In the genomic region with DNA sequence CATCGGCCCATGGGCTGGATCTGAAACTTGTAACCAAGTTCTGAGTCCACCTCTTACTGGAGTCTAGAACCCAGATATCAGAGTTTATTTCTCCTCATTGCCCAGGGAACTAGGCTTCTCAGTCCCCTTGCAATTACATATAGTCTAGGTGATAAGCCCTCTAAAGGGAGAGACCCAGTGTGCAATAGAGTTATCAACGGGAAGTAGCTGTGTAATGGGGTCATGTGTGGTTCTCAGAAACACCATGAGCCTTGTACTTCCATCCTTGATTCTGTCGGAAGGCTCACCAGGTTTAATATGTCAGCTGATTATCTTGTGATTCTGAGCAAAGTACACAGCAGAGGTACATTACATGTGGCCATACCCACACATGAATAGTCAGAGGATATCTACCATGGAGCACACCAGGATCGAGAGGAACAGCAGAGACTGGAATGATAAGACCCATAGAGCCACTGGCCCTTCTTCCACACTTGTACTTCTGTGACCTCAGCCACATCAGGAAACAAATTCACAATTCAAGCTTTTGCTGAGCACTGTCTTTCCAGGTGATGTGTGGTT, we compare ENCODE assay signal across 31 mouse cellular contexts. TPM values are rescaled to one million over a fixed set of nuclear protein-coding genes. Genes with fewer than 3 reads are reported as not detected.
DNase-seq lines count a peak whose midpoint lies in the region; ATAC-seq and TF ChIP-seq lines count a peak whose summit lies in the region.
"Had no signal": no experiment of that assay in that cellular context is flagged by ENCODE, and none has a peak within 500 bp of the region (broad histone marks: within the 10 kb centered on the region; RNA-seq: fewer than 3 reads in every experiment).

No protein-coding gene starts in this region.

- no peaks in the 10 kb centered on the region for H3K9me3 ChIP-seq in intestine, embryonic 14.5 days (ENCODE audit: control insufficient read depth, low read length)
- H3K9me3 ChIP-seq in intestine, embryonic 15.5 days: no peaks in the 10 kb centered on the region
- no peaks in the 10 kb centered on the region for H3K9me3 ChIP-seq in neural tube, embryonic 15.5 days (replicated peaks)
- H3K9me3 ChIP-seq in embryonic facial prominence, embryonic 10.5 days: no peaks in the 10 kb centered on the region
- no peaks in the 10 kb centered on the region for H3K9me3 ChIP-seq in stomach, postnatal 0 days (ENCODE audit: control insufficient read depth, low read length)
- H3K9me3 ChIP-seq: embryonic facial prominence, embryonic 15.5 days; hindbrain, embryonic 12.5 days had no signal

- no peak for TF ChIP-seq CTCF in stomach, postnatal 0 days (IDR thresholded peaks at IDR 0.05; ENCODE audit: low read depth)

- H3K36me3 ChIP-seq in intestine, embryonic 14.5 days (ENCODE audit: control insufficient read depth, insufficient read depth, low read length): no peaks in the 10 kb centered on the region
- no peaks in the 10 kb centered on the region for H3K36me3 ChIP-seq in intestine, embryonic 15.5 days
- no peaks in the 10 kb centered on the region for H3K36me3 ChIP-seq in neural tube, embryonic 15.5 days
- no peaks in the 10 kb centered on the region for H3K36me3 ChIP-seq in embryonic facial prominence, embryonic 10.5 days (replicated peaks)
- H3K36me3 ChIP-seq in stomach, postnatal 0 days (ENCODE audit: control insufficient read depth, insufficient read depth, low read length): no peaks in the 10 kb centered on the region
- H3K36me3 ChIP-seq: embryonic facial prominence, embryonic 15.5 days; G1E; hindbrain, embryonic 12.5 days had no signal

- DNase-seq in intestine, embryonic 14.5 days (ENCODE audit: low spot score): peak; percentile 47
- peak; percentile 7 for DNase-seq in neural tube, embryonic 10.5 days (ENCODE audit: extremely low spot score, low spot score)
- peak; percentile 2 for DNase-seq in embryonic facial prominence, embryonic 10.5 days (ENCODE audit: low spot score)
- peak; percentile 6 for DNase-seq in stomach, postnatal 0 days (ENCODE audit: low spot score)
- no peak for DNase-seq in gastrocnemius, postnatal 4 days (ENCODE audit: low spot score in 2 of 2)
- no peak for DNase-seq in left cerebral cortex, adult 11 months (ENCODE audit: low spot score)
- DNase-seq: adrenal gland, postnatal 25 days; B cell, adult 2 months; cerebellum, adult 18-20 months; cerebellum, adult 9-11 months; gastrocnemius, postnatal 14 days; heart, postnatal 10 days had no signal

- no peak for TF ChIP-seq EP300 in stomach, postnatal 0 days (optimal IDR thresholded peaks at IDR 0.05)

- no peak overlapping the region for H3K4me3 ChIP-seq in intestine, embryonic 14.5 days (ENCODE audit: low read depth, low read length)
- no peak overlapping the region for H3K4me3 ChIP-seq in intestine, embryonic 15.5 days (replicated peaks)
- no peak overlapping the region for H3K4me3 ChIP-seq in neural tube, embryonic 15.5 days (replicated peaks)
- no peak overlapping the region for H3K4me3 ChIP-seq in embryonic facial prominence, embryonic 10.5 days
- H3K4me3 ChIP-seq in stomach, postnatal 0 days (ENCODE audit: low read depth, low read length): no peak overlapping the region
- H3K4me3 ChIP-seq: embryonic facial prominence, embryonic 15.5 days; erythroblast, embryonic 14.5 days; hindbrain, embryonic 12.5 days had no signal

- ATAC-seq in intestine, embryonic 14.5 days (replicated peaks; ENCODE audit: low FRiP score, low TSS enrichment, low read depth): no peak
- ATAC-seq in intestine, embryonic 15.5 days: no peak; the same call in 1 of the 2 replicates
- ATAC-seq in neural tube, embryonic 15.5 days (ENCODE audit: low FRiP score): no peak
- no peak for ATAC-seq in stomach, postnatal 0 days (ENCODE audit: low FRiP score, low TSS enrichment)
- ATAC-seq: activated CD4-positive, CD25-positive, alpha-beta regulatory T cell, adult 4 months; CD4-positive, CD25-positive, alpha-beta regulatory T cell, adult 4 months; forebrain, embryonic 16.5 days; hindbrain, embryonic 16.5 days; inflammation-experienced regulatory T-cells, adult 6 months; Patski had no signal

- H3K27me3 ChIP-seq in intestine, embryonic 14.5 days (replicated peaks; ENCODE audit: control insufficient read depth, insufficient read depth, low read length): no peaks in the 10 kb centered on the region
- H3K27me3 ChIP-seq in intestine, embryonic 15.5 days (replicated peaks): no peaks in the 10 kb centered on the region
- no peaks in the 10 kb centered on the region for H3K27me3 ChIP-seq in neural tube, embryonic 15.5 days (replicated peaks)
- no peaks in the 10 kb centered on the region for H3K27me3 ChIP-seq in embryonic facial prominence, embryonic 10.5 days (replicated peaks; ENCODE audit: low read depth, poor library complexity, severe bottlenecking)
- no peaks in the 10 kb centered on the region for H3K27me3 ChIP-seq in stomach, postnatal 0 days (ENCODE audit: control insufficient read depth, insufficient read depth, low read length)
- H3K27me3 ChIP-seq: embryonic facial prominence, embryonic 15.5 days; hindbrain, embryonic 12.5 days; Patski had no signal

- H3K9ac ChIP-seq in intestine, embryonic 14.5 days (ENCODE audit: low read length): no peak overlapping the region
- H3K9ac ChIP-seq in intestine, embryonic 15.5 days: no peak overlapping the region
- H3K9ac ChIP-seq in neural tube, embryonic 15.5 days (replicated peaks): no peak overlapping the region
- no peak overlapping the region for H3K9ac ChIP-seq in stomach, postnatal 0 days (ENCODE audit: low read length)
- H3K9ac ChIP-seq: embryonic facial prominence, embryonic 15.5 days; hindbrain, embryonic 12.5 days had no signal

- 94% methylated on average over 4 of the region's 4 CpGs for WGBS in intestine, embryonic 14.5 days
- WGBS in intestine, embryonic 15.5 days: 83% methylated on average over 4 of the region's 4 CpGs
- 93% methylated on average over 4 of the region's 4 CpGs for WGBS in neural tube, embryonic 15.5 days
- 90% methylated on average over 4 of the region's 4 CpGs for WGBS in embryonic facial prominence, embryonic 10.5 days
- WGBS in stomach, postnatal 0 days: 88% methylated on average over 4 of the region's 4 CpGs

- no peak overlapping the region for H3K27ac ChIP-seq in intestine, embryonic 14.5 days (ENCODE audit: low read depth)
- H3K27ac ChIP-seq in intestine, embryonic 15.5 days: no peak overlapping the region
- H3K27ac ChIP-seq in neural tube, embryonic 15.5 days (replicated peaks): no peak overlapping the region
- H3K27ac ChIP-seq in embryonic facial prominence, embryonic 10.5 days (replicated peaks): no peak overlapping the region
- no peak overlapping the region for H3K27ac ChIP-seq in stomach, postnatal 0 days (replicated peaks)
- H3K27ac ChIP-seq: embryonic facial prominence, embryonic 15.5 days; hindbrain, embryonic 12.5 days had no signal

- H3K4me1 ChIP-seq in intestine, embryonic 14.5 days (replicated peaks; ENCODE audit: control insufficient read depth, insufficient read depth, low read length): no peaks in the 10 kb centered on the region
- no peaks in the 10 kb centered on the region for H3K4me1 ChIP-seq in intestine, embryonic 15.5 days (replicated peaks)
- H3K4me1 ChIP-seq in neural tube, embryonic 15.5 days: no peaks in the 10 kb centered on the region
- H3K4me1 ChIP-seq in embryonic facial prominence, embryonic 10.5 days: no peaks in the 10 kb centered on the region
- no peaks in the 10 kb centered on the region for H3K4me1 ChIP-seq in stomach, postnatal 0 days (replicated peaks; ENCODE audit: control insufficient read depth, insufficient read depth)
- H3K4me1 ChIP-seq: embryonic facial prominence, embryonic 15.5 days; hindbrain, embryonic 12.5 days had no signal

- H3K4me2 ChIP-seq in intestine, embryonic 14.5 days (ENCODE audit: low read length): no peak overlapping the region
- no peak overlapping the region for H3K4me2 ChIP-seq in intestine, embryonic 15.5 days (replicated peaks)
- no peak overlapping the region for H3K4me2 ChIP-seq in neural tube, embryonic 15.5 days
- no peak overlapping the region for H3K4me2 ChIP-seq in stomach, postnatal 0 days (replicated peaks; ENCODE audit: low read depth)
- H3K4me2 ChIP-seq: embryonic facial prominence, embryonic 15.5 days; hindbrain, embryonic 12.5 days had no signal

RNA-seq across cellular contexts. Expression of a gene that starts 12.8 kb away (rescaled TPM):
- 0.13 TPM in 1 of 2 replicates, not detected in the other for polyA plus RNA-seq in intestine, embryonic 14.5 days (2014; fragmentation: Nextera tagmentation; extraction: Ambion mirVana)
- polyA plus RNA-seq in intestine, embryonic 15.5 days (2015; fragmentation: Nextera tagmentation; extraction: Ambion mirVana): not detected in 2 replicates
- polyA plus RNA-seq in neural tube, embryonic 15.5 days (2015; fragmentation: Nextera tagmentation; extraction: Ambion mirVana): not detected in 2 replicates
- not detected in 2 replicates for polyA plus RNA-seq in embryonic facial prominence, embryonic 10.5 days (2016; fragmentation: Nextera tagmentation; extraction: Ambion mirVana)
- polyA plus RNA-seq in stomach, postnatal 0 days (2015; fragmentation: Nextera tagmentation; extraction: Ambion mirVana): 0.05 TPM in 1 of 2 replicates, not detected in the other
- not detected for total RNA-seq in gastrocnemius, postnatal 4 days (2021)
- total RNA-seq: gastrocnemius, postnatal 14 days; granulocyte monocyte progenitor cell, adult 5-6 weeks; heart, postnatal 10 days; heart, postnatal 4 days had no signal
- polyA plus RNA-seq: activated CD4-positive, CD25-positive, alpha-beta regulatory T cell, adult 4 months; CD4-positive, CD25-positive, alpha-beta regulatory T cell, adult 4 months; embryonic facial prominence, embryonic 11.5 days; embryonic facial prominence, embryonic 15.5 days; erythroblast, embryonic 14.5 days; forebrain, embryonic 11.5 days; frontal cortex, adult 2 months; G1E; heart, embryonic 14.5 days; hindbrain, embryonic 12.5 days; hindbrain, embryonic 16.5 days; inflammation-experienced regulatory T-cells, adult 6 months; Patski had no signal

RNA-seq across cellular contexts. Expression of a gene that starts 13.0 kb away (rescaled TPM):
- polyA plus RNA-seq in intestine, embryonic 14.5 days (2014; fragmentation: Nextera tagmentation; extraction: Ambion mirVana): not detected in 2 replicates
- not detected in 2 replicates for polyA plus RNA-seq in intestine, embryonic 15.5 days (2015; fragmentation: Nextera tagmentation; extraction: Ambion mirVana)
- not detected in 2 replicates for polyA plus RNA-seq in neural tube, embryonic 15.5 days (2015; fragmentation: Nextera tagmentation; extraction: Ambion mirVana)
- not detected in 2 replicates for polyA plus RNA-seq in embryonic facial prominence, embryonic 10.5 days (2016; fragmentation: Nextera tagmentation; extraction: Ambion mirVana)
- polyA plus RNA-seq in stomach, postnatal 0 days (2015; fragmentation: Nextera tagmentation; extraction: Ambion mirVana): 0.04 TPM in 1 of 2 replicates, not detected in the other
- 1 to 10 TPM; 1.6 to 1.8 TPM for total RNA-seq in gastrocnemius, postnatal 4 days (2021)
- total RNA-seq: granulocyte monocyte progenitor cell, adult 5-6 weeks had no signal
- polyA plus RNA-seq: activated CD4-positive, CD25-positive, alpha-beta regulatory T cell, adult 4 months; CD4-positive, CD25-positive, alpha-beta regulatory T cell, adult 4 months; embryonic facial prominence, embryonic 11.5 days; erythroblast, embryonic 14.5 days; forebrain, embryonic 11.5 days; forebrain, embryonic 16.5 days; G1E; heart, embryonic 14.5 days; hindbrain, embryonic 12.5 days; hindbrain, embryonic 16.5 days; inflammation-experienced regulatory T-cells, adult 6 months had no signal

RNA-seq across cellular contexts. Expression of a gene that starts 28.1 kb away (rescaled TPM):
- not detected in 2 replicates for polyA plus RNA-seq in intestine, embryonic 14.5 days (2014; fragmentation: Nextera tagmentation; extraction: Ambion mirVana)
- polyA plus RNA-seq in intestine, embryonic 15.5 days (2015; fragmentation: Nextera tagmentation; extraction: Ambion mirVana): not detected in 2 replicates
- not detected in 2 replicates for polyA plus RNA-seq in neural tube, embryonic 15.5 days (2015; fragmentation: Nextera tagmentation; extraction: Ambion mirVana)
- not detected in 2 replicates for polyA plus RNA-seq in embryonic facial prominence, embryonic 10.5 days (2016; fragmentation: Nextera tagmentation; extraction: Ambion mirVana)
- not detected in 2 replicates for polyA plus RNA-seq in stomach, postnatal 0 days (2015; fragmentation: Nextera tagmentation; extraction: Ambion mirVana)
- not detected for total RNA-seq in gastrocnemius, postnatal 4 days (2021)
- total RNA-seq: adrenal gland, adult 18-20 months; adrenal gland, postnatal 25 days; gastrocnemius, postnatal 14 days; granulocyte monocyte progenitor cell, adult 5-6 weeks; heart, postnatal 10 days; heart, postnatal 4 days had no signal
- polyA plus RNA-seq: activated CD4-positive, CD25-positive, alpha-beta regulatory T cell, adult 4 months; CD4-positive, CD25-positive, alpha-beta regulatory T cell, adult 4 months; embryonic facial prominence, embryonic 11.5 days; embryonic facial prominence, embryonic 15.5 days; erythroblast, embryonic 14.5 days; forebrain, embryonic 11.5 days; forebrain, embryonic 16.5 days; frontal cortex, adult 2 months; G1E; heart, embryonic 14.5 days; hindbrain, embryonic 12.5 days; hindbrain, embryonic 16.5 days; inflammation-experienced regulatory T-cells, adult 6 months; Patski had no signal

RNA-seq across cellular contexts. Expression of a gene that starts 39.7 kb away (rescaled TPM):
- polyA plus RNA-seq in intestine, embryonic 14.5 days (2014; fragmentation: Nextera tagmentation; extraction: Ambion mirVana): not detected in 2 replicates
- polyA plus RNA-seq in intestine, embryonic 15.5 days (2015; fragmentation: Nextera tagmentation; extraction: Ambion mirVana): not detected in 2 replicates
- not detected in 2 replicates for polyA plus RNA-seq in neural tube, embryonic 15.5 days (2015; fragmentation: Nextera tagmentation; extraction: Ambion mirVana)
- not detected in 2 replicates for polyA plus RNA-seq in embryonic facial prominence, embryonic 10.5 days (2016; fragmentation: Nextera tagmentation; extraction: Ambion mirVana)
- 0.07 and 0.10 TPM in 2 replicates for polyA plus RNA-seq in stomach, postnatal 0 days (2015; fragmentation: Nextera tagmentation; extraction: Ambion mirVana)
- total RNA-seq in gastrocnemius, postnatal 4 days (2021): not detected
- total RNA-seq: adrenal gland, postnatal 25 days; G1E; gastrocnemius, postnatal 14 days; granulocyte monocyte progenitor cell, adult 5-6 weeks; heart, postnatal 10 days; heart, postnatal 4 days had no signal
- polyA plus RNA-seq: activated CD4-positive, CD25-positive, alpha-beta regulatory T cell, adult 4 months; CD4-positive, CD25-positive, alpha-beta regulatory T cell, adult 4 months; embryonic facial prominence, embryonic 11.5 days; embryonic facial prominence, embryonic 15.5 days; erythroblast, embryonic 14.5 days; forebrain, embryonic 11.5 days; forebrain, embryonic 16.5 days; frontal cortex, adult 2 months; G1E; heart, embryonic 14.5 days; hindbrain, embryonic 12.5 days; hindbrain, embryonic 16.5 days; inflammation-experienced regulatory T-cells, adult 6 months had no signal

Comparison
In these comparisons a context has a peak if more than half of its experiments do, and no peak if none do; other contexts are left out.
1. DNase-seq: peak in intestine, embryonic 14.5 days (single experiment), neural tube, embryonic 10.5 days (single experiment), embryonic facial prominence, embryonic 10.5 days (single experiment) and stomach, postnatal 0 days (single experiment); none in gastrocnemius, postnatal 4 days (0 of 2) and left cerebral cortex, adult 11 months (single experiment).